Mouse (Mus musculus) layer of hippocampus, postnatal 36 days (tissue): ENCODE measurements around the gene Mcat. TPM values are rescaled to one million over a fixed set of nuclear protein-coding genes. Genes with fewer than 3 reads are reported as not detected.
"Not testable (repeated sequence)": the region's sequence is repeated elsewhere in the genome, so short reads cannot be mapped to it uniquely, and the experiment has no call there.

Experiments used
- DNase-seq, 2 experiments: peaks; one replicate each; pipeline ENCODE4 v3.0.0; 2022
- microRNA-seq, 2 experiments: library from miRNA; unstranded; fragments of <30 nt; microRNA quantifications; one replicate each; pipeline ENCODE4 v1.2.0; 2021
- total RNA-seq, 2 experiments: library from RNA; stranded (reverse); gene quantifications; 2 replicates each; pipeline ENCODE4 v1.2.3; 2021

The Mcat gene
- total RNA-seq, 2 experiments from 2014 or later: 24.0 to 25.0 TPM

DNA sequence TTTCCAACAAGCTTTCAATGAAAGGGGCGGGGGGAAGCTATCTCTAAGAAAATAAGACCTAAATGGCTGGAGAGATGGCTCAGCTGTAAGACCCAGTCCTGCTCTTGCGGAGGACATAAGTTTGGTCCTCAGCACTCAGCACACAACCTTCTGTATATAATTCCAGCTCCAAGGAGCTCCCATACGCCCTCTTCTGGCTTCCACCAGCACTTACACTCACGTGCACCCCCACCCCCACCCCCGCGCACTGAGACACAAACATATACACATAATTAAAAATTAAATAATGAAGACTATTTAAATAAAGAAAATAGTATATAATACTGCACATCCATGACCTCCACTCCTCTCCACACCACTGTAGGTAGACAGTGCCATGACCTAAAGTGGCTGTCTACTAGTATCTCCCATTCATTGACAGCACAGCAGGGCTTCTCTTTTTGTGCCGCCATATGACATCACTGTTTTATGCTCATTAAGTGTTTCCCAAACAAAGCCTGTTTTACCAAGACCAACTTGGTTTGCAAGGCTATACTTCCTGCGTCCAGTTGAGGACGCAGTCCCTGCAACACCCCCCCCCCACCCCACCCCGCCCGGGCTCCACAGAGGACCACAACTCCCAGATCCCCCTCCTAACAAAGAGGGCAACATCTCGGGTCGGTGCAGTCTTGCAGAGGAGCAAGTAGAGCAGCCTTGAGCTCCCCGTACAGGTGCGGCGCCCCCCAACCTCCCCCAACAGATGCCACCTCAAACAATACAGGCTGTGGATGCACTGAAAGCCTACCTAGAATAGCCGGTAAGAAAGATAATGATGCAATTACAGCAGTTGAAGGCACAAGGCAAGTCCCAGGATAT is 53.4 kb downstream of the Mcat start:
- no peak for DNase-seq

DNA sequence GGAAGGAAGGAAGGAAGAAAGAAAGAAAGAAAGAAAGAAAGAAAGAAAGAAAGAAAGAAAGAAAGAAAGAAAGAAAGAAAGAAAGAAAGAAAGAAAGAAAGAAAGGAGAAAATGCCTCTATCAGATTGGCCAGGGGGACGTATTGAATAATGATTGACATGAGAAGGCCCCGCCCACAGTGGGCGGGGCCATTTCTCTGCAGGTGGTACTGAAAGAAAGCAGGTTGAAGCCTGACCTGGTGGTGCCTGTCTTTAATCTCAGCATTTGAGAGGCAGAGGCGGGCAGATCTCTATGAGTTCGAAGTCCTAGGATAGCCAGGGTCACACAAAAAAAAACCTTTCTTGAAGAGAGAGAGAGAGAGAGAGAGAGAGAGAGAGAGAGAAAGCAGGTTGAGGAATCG is 62.1 kb downstream of the Mcat start:
- DNase-seq: not testable (repeated sequence)

DNA sequence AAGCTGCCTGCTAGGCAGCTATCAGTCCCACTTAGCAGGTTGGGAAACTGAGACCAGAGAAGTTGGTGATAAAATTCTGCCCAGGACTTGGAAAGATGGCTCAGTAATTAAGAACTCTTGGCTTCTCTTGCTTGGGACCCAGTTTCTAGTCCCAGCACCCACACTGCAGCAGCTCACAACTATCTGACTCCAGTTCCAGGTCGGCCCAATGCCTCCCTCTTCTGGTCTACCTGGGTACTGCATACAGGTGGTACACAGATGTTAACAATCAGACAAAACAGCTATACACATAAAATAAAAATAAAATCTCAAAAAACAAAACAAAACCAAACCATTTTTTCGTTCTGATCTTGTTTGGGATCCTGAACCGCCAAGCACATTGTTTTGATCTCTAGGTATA is 63.2 kb downstream of the Mcat start:
- DNase-seq: no peak

DNA sequence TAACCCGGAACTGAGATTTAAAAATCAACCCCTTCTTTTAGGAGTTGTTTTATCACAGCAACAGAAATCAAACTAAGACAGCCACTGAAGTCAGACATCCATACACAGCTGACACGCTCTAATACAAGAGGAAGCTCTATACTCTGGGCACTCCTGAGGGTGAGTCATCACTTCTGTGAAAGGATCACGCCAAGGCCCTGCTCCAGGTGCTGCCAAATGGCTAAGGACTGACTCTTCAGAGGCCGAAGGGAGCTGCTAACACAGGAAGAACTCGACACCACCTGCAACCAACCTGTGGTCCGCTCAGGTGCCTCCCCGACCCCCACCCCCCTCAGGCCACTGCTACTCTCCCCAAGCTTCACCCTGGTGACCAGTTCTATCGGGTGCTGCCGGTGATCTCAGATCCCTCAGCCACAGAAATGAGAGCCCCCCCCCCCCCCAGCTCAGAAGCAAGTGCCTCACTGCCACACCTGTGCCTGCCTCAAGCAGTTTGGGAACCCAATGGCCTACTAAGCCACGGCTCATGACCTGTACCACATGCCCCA is 64.3 kb downstream of the Mcat start:
- no peak for DNase-seq

DNA sequence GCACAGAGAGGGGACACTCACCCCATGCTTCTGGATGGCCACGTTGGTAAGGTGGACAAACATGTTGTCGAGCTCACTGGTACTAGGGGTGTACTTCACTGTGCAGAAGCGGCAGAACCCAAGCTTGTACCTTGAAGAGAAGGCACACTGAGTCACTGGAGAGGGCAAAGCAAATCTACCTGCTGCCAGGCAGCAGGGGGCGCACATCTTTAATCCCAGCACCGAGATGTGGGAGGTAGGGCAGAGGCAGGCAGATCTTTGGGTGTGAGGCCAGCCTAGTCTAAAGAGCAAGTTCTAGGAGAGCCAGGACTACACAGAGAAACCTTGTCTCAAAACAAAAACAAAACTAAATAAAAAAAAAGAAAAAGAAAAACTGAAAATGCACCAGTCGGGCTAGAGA is 66.3 kb downstream of the Mcat start:
- DNase-seq: no peak

Small RNAs within 50 kb of the gene (microRNA-seq; reads per million reads assigned to microRNA genes)
- gene Gm24575: 0 reads per million in 2 experiments

Other genes with a start within 250 kb of the Mcat start
- gene Arfgap3, start 213.5 kb downstream of the Mcat start, total RNA-seq: 10 to 100 TPM; 19.6 to 19.7 TPM
- 100 to 1,000 TPM in 1 of 2 experiments, 10 to 100 TPM in 1; 82.0 to 102 TPM for gene Pacsin2, start 99.2 kb downstream of the Mcat start, total RNA-seq
- gene Ttll1, start 52.9 kb downstream of the Mcat start, total RNA-seq: 10 to 100 TPM; 33.8 to 38.1 TPM
- under 1 TPM in 1 of 2 experiments, not detected in 1; 0.37 TPM for gene Bik, start 36.9 kb downstream of the Mcat start, total RNA-seq
- gene Tspo, start 195 bp downstream of the Mcat start, total RNA-seq: 1 to 10 TPM; 3.9 to 4.4 TPM
- gene Ttll12, start 31.4 kb upstream of the Mcat start, total RNA-seq: 10 to 100 TPM; 11.6 to 12.8 TPM
- 10 to 100 TPM; 19.3 to 21.8 TPM for gene Scube1, start 161.2 kb upstream of the Mcat start, total RNA-seq
- gene Mpped1, start 215.7 kb upstream of the Mcat start, total RNA-seq: 100 to 1,000 TPM; 167 to 170 TPM